Mouse (Mus musculus) lung, postnatal 0 days (tissue): ENCODE measurements around the gene Ppp1r3a. TPM values are rescaled to one million over a fixed set of nuclear protein-coding genes. Genes with fewer than 3 reads are reported as not detected.

Experiments
- ATAC-seq: fragments of 200-750 bp; cut with Nextera tagmentation; 2 replicates; pipeline ENCODE4 v1.8.0; 2017; ENCODE audit warnings: moderate library complexity
- DNase-seq: peaks from one replicate; pipeline ENCODE4 v3.0.0-alpha.2; 2016; ENCODE audit warnings: low spot score
- H3K27ac ChIP-seq: fragments of 300-500 bp; sonication (generic); 2 replicates; pipeline ENCODE4 v1.5.1; 2014; ENCODE audit warnings: antibody characterized with exemption, mild to moderate bottlenecking, low read length, mixed read lengths
- H3K27me3 ChIP-seq: fragments of 300-500 bp; sonication (generic); replicated peaks from 2 replicates; pipeline ENCODE4 v1.6.1; 2014; ENCODE audit warnings: low read length, mixed read lengths; ENCODE audit not compliant: insufficient read depth
- H3K36me3 ChIP-seq: fragments of 300-500 bp; sonication (generic); 2 replicates; pipeline ENCODE4 v1.6.1; 2014; ENCODE audit warnings: low read length, mixed read lengths; ENCODE audit not compliant: insufficient read depth
- H3K4me1 ChIP-seq: fragments of 300-500 bp; sonication (generic); 2 replicates; pipeline ENCODE4 v1.6.1; 2014; ENCODE audit warnings: antibody characterized with exemption, low read depth, low read length, mixed read lengths; ENCODE audit not compliant: insufficient read depth
- H3K4me2 ChIP-seq: fragments of 300-500 bp; sonication (generic); replicated peaks from 2 replicates; pipeline ENCODE4 v1.6.1; 2014; ENCODE audit warnings: low read depth, mild to moderate bottlenecking, low read length, moderate library complexity, mixed read lengths
- H3K4me3 ChIP-seq: fragments of 300-500 bp; sonication (generic); 2 replicates; pipeline ENCODE4 v1.5.1; 2014; ENCODE audit warnings: low read depth, low read length
- H3K9ac ChIP-seq: fragments of 300-500 bp; sonication (generic); replicated peaks from 2 replicates; pipeline ENCODE4 v1.6.1; 2014; ENCODE audit warnings: low read depth, mild to moderate bottlenecking
- H3K9me3 ChIP-seq: fragments of 300-500 bp; sonication (generic); 2 replicates; pipeline ENCODE4 v1.6.1; 2016; ENCODE audit warnings: low read length, mixed read lengths
- CTCF ChIP-seq: IDR thresholded peaks from 2 replicates; pipeline ENCODE4 v1.5.1; 2016; ENCODE audit warnings: antibody characterized with exemption, mild to moderate bottlenecking
- EP300 ChIP-seq: IDR thresholded peaks from 2 replicates; pipeline ENCODE4 v1.6.1; 2016; ENCODE audit warnings: antibody characterized with exemption, mild to moderate bottlenecking, control low read depth
- WGBS: fragments of 180-500 bp; shearing (Covaris S2); extraction: QIAGEN DNeasy Blood & Tissue Kit; methylation state at CpG from one replicate; pipeline ENCODE4 v1.1.7; 2014; 5-methylcytosine and 5-hydroxymethylcytosine counted together
- polyA plus RNA-seq: library from polyadenylated mRNA; unstranded; fragments of >200 nt; fragmentation: Nextera tagmentation; extraction: Ambion mirVana; gene quantifications from 2 replicates; pipeline ENCODE4 v1.2.1, GENCODE M21; 2015

Gene Ppp1r3a
- polyA plus RNA-seq, 1 experiment from 2014 or later: 0.13 TPM

DNA sequence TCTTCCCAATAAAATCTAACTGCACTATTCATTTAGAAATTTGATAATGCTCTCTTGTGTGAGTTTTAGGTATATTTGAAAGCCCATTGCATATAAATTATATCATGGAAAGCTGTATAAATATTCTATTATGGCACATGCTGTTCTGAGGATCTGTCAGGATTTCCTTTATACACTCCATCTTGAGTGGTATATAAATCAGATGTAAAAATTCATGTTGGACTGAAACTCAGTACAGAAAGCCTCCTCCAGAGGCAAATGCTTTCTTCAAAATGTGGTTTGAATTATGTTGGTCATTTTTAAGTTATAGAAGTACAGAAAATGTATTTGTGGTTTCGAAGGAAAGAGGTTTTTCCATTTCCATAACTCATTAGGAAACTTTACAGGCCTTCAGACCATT, 2.9 kb downstream of the Ppp1r3a start:
- WGBS: 47% methylated on average over 1 of the region's 1 CpGs
- H3K36me3 ChIP-seq: no peaks in the 10 kb centered on the region
- no peak overlapping the region for H3K4me3 ChIP-seq
- ATAC-seq (no peak), DNase-seq (no peak)
- no peaks in the 10 kb centered on the region for H3K4me1 ChIP-seq
- H3K27ac ChIP-seq: no peak overlapping the region
- no peak overlapping the region for H3K9ac ChIP-seq
- TF ChIP-seq EP300: no peak
- TF ChIP-seq CTCF: no peak
- no peaks in the 10 kb centered on the region for H3K27me3 ChIP-seq
- no peaks in the 10 kb centered on the region for H3K9me3 ChIP-seq
- no peak overlapping the region for H3K4me2 ChIP-seq

DNA sequence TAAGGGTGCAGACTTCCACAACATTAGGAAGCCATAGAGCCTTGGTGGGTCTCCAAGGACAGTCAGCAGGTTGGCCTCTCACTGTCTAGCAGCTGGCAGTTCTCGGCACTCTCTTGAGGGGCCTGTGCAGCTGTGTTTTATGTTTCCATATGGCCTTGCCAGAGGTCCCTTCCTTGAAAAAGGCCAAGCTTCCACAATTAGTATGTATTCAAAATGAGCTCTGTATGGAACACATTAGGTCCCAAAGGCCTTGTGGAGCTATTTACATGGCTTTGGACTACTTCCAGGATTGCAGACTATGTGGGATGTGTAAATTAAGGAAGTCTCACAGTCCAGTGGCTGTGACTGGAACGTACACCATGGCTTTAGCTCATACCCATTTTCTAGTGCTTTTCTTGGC, 8.1 kb downstream of the Ppp1r3a start:
- Histone ChIP-seq H3K9ac (no peak overlapping the region), H3K4me2 (no peak overlapping the region), H3K36me3 (no peaks in the 10 kb centered on the region), H3K9me3 (no peaks in the 10 kb centered on the region), H3K27me3 (no peaks in the 10 kb centered on the region), H3K27ac (no peak overlapping the region), H3K4me1 (no peaks in the 10 kb centered on the region), H3K4me3 (no peak overlapping the region)
- no peak for TF ChIP-seq CTCF
- TF ChIP-seq EP300: no peak
- WGBS: 66% methylated on average over 2 of the region's 2 CpGs
- DNase-seq (no peak), ATAC-seq (no peak)

DNA sequence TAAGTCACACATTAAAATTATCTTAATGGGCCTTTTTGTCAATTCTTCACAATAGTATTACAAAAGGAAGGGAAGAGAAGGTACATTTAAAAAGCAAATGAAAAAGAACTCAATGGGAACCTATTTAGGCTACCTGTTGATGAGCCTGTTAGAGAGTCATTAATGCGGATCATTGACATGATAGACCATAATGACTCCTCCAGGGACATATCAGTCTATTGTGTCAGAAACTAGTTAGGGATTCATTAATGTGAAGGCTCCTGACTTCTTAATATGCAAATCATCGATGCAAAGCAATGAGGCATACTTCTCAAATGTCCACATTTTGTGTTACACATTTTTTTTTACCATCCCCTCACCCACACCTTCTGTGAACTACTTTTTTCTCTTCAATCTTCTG, 19.1 kb downstream of the Ppp1r3a start:
- no peaks in the 10 kb centered on the region for H3K27me3 ChIP-seq
- no peak for ATAC-seq
- no peaks in the 10 kb centered on the region for H3K9me3 ChIP-seq
- no peak for TF ChIP-seq CTCF
- no peak for TF ChIP-seq EP300
- no peak overlapping the region for H3K4me2 ChIP-seq
- DNase-seq: no peak
- no peak overlapping the region for H3K4me3 ChIP-seq
- WGBS: 93% methylated on average over 2 of the region's 2 CpGs
- H3K27ac ChIP-seq: no peak overlapping the region
- H3K4me1 ChIP-seq: no peaks in the 10 kb centered on the region
- H3K9ac ChIP-seq: no peak overlapping the region
- H3K36me3 ChIP-seq: no peaks in the 10 kb centered on the region

DNA sequence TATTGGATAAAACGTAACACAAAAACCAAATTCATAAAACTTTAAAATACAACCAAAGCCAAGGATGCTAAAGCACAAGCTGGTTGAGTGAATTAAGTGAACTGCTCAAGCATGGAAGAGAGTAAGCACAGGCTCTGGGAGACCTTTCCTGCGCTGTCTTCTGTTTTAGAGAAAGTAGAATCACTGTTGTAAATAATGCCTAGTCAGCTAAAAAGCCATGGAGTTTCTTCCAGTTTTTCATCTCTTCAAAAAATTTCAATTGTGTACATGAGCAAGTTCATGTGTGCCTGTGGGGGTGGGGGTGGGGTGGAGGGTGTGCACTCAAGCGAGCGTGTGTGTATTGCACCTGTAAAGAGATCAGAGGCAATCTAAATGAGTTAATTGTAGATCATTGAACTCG, 24.1 kb downstream of the Ppp1r3a start:
- ATAC-seq: no peak
- TF ChIP-seq EP300: no peak
- TF ChIP-seq CTCF: no peak
- no peak overlapping the region for H3K4me2 ChIP-seq
- H3K27ac ChIP-seq: no peak overlapping the region
- WGBS: 75% methylated on average over 5 of the region's 5 CpGs
- no peaks in the 10 kb centered on the region for H3K4me1 ChIP-seq
- no peak for DNase-seq
- no peak overlapping the region for H3K4me3 ChIP-seq
- no peak overlapping the region for H3K9ac ChIP-seq
- H3K27me3 ChIP-seq: no peaks in the 10 kb centered on the region
- H3K36me3 ChIP-seq: no peaks in the 10 kb centered on the region
- H3K9me3 ChIP-seq: no peaks in the 10 kb centered on the region

DNA sequence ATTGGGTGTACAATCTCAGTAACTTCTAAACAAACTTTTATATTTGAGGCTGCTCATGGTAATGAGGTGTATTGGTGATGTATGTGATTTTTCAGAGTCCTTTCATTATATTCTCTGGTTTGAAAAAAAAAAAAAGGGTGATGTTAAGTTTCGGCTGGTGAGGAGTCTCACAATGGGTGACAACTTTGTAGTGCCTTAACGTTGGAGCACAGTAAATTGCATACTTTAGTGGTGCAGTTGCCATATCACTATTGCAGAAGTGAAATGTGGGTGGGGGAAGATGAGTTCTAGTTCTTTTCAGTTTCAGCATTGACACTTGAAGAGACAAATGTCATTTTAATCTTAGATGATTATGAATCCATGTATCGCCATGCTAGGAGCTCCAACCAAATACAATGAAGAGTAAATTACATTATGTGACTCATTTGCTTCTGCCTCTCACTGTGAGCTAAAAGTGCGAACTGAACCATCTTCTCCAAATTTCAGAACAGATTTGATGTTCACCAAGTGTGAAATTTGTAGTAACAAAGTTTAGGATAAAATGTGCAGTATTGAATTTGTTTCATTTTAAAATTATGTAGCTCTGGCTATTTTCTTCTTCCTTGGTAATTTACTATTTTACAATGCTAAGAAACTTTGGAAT, 34.2 kb downstream of the Ppp1r3a start:
- Histone ChIP-seq H3K4me3 (no peak overlapping the region), H3K27me3 (no peaks in the 10 kb centered on the region), H3K4me2 (no peak overlapping the region), H3K4me1 (no peaks in the 10 kb centered on the region), H3K9ac (no peak overlapping the region), H3K36me3 (no peaks in the 10 kb centered on the region), H3K9me3 (no peaks in the 10 kb centered on the region), H3K27ac (no peak overlapping the region)
- DNase-seq (no peak), ATAC-seq (no peak)
- TF ChIP-seq EP300: no peak
- TF ChIP-seq CTCF: no peak
- WGBS: 71% methylated on average over 4 of the region's 4 CpGs

DNA sequence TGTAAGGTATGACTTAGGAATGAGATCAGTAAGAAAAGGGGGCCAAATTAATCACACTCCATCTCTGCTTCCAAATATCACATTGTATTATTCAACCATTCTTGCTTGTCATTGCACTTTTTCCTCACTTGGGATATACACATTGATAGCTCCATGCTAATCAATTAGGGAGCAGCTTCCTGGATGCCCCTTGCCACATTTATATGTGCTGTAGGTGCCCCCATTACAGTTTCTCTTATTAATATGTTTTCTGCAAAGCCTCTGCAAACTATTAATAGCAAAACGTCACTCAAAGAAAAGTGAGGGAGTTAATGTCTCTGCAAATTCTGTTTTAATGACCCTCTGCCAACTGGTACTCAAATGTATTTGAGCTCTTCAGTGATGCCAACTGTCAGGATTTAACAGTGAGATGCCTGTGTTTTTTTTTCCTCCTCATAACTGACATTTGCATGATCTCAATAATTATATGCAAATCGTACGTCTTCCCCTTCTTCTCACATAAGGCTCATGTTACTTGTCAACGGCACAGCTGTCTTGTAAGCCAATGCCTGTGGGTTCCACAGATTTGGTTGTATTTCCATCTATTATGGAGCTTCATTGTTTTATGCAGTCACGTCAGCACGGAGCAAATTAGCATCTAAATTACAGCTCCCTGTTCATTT, 34.8 kb downstream of the Ppp1r3a start:
- WGBS: 81% methylated on average over 6 of the region's 6 CpGs
- no peak for DNase-seq
- H3K4me1 ChIP-seq: no peaks in the 10 kb centered on the region
- H3K4me3 ChIP-seq: no peak overlapping the region
- H3K9ac ChIP-seq: no peak overlapping the region
- TF ChIP-seq EP300: no peak
- TF ChIP-seq CTCF: no peak
- ATAC-seq: no peak
- no peak overlapping the region for H3K4me2 ChIP-seq
- H3K27me3 ChIP-seq: no peaks in the 10 kb centered on the region
- H3K36me3 ChIP-seq: no peaks in the 10 kb centered on the region
- no peak overlapping the region for H3K27ac ChIP-seq
- H3K9me3 ChIP-seq: no peaks in the 10 kb centered on the region
